Mouse (Mus musculus): ENCODE measurements around the gene Maml3. TPM values are rescaled to one million over a fixed set of nuclear protein-coding genes. Genes with fewer than 3 reads are reported as not detected.

Gene Maml3
- total RNA-seq, 2 experiments from 2014 or later, result 19.6 to 20.9 TPM

DNA sequence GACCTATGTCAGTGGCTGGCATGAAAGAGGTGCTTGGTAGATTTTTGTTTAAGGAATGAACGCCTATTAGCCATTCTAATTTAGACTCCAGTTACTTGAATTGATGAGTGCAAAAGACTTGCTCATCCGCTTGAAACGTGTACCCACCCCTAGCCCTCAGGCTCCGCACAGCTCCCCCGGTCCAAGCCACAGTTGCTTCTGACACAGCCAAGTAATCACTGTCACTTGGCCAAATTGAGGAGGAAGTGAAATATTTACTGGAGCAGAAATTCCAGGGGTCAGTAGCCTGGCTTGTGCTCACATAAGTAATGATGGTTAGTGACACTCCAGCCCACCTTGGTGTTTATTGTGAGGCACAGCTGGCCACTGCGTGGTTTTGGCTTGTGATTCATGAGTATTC, 308.0 kb downstream of the Maml3 start:
- no peak for DNase-seq (ENCODE audit: low spot score in 2 of 2)

DNA sequence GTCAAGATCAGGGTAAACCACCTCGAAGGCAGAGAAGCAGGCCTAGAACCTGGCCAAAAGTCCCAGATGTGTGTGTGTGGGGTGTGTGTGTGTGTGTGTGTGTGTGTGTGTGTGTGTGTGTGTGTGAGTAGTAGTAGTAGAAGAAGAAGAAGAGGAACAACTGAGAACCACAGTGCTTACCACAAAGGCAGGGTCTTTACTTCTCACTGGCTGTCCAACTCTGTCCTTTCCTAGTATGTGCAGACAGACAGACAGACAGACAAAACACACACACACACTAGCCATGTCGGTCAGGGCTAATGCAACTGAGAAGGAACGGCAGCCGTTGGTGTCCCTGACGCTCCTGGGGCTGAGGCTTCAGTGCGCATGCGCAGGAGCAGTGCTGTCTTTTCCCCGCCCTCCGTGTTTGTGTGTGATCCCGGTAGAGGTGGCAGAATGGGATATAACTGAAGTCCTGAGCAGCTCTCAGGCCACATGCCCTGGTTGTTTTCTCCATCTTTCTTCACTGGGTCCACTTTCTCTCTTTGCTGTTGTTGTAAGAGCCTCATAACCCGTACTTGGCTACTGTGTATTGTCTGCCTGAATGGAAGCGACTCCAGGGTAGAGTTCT, 308.6 kb downstream of the Maml3 start:
- DNase-seq (ENCODE audit: low spot score in 2 of 2), result no peak

DNA sequence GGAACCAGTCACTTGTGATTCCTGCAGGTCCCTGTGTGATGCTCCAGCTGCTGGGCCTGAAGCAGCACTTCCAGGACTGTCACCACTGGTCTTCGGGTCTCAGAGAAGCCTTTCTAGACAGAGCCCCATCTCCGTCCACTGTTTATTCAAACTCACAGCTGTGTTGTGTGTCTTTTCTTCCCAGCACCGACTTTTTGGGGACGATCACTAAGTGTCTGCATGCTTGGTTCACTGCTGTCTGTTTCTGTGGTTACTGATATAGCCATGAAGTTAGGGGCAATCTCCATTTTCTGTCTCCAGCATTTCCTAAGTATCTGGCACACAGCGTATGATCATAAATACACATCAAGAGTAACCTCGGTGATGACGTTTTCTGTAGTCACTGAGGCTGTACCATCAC, 313.3 kb downstream of the Maml3 start:
- no peak for DNase-seq (ENCODE audit: low spot score in 2 of 2)

DNA sequence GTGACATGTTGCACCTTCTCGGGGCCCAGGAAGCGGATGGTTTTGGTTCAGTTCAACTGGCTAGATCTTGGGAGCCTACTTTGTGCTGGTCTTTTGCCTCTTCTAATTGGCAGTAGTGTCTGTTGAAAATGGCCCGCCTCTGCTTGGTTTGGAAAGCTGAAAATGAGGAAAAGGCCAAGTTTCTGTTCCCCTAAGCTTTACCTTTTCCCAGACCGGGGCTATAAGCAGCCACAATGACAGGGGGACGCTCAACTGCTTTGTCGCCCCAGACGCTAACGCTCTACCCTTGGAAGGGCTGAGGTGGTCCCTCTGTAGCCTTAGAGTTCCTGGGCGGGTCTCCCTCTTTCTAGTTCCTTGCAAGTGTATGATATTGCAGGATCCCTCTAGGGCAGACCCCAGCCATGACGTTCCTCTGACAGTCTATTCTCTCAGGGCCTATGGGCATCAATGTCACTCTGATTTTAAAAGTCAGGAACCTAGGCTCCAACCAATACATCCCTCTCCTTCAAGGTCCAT, 315.4 kb downstream of the Maml3 start:
- DNase-seq (ENCODE audit: low spot score in 2 of 2), result no peak

DNA sequence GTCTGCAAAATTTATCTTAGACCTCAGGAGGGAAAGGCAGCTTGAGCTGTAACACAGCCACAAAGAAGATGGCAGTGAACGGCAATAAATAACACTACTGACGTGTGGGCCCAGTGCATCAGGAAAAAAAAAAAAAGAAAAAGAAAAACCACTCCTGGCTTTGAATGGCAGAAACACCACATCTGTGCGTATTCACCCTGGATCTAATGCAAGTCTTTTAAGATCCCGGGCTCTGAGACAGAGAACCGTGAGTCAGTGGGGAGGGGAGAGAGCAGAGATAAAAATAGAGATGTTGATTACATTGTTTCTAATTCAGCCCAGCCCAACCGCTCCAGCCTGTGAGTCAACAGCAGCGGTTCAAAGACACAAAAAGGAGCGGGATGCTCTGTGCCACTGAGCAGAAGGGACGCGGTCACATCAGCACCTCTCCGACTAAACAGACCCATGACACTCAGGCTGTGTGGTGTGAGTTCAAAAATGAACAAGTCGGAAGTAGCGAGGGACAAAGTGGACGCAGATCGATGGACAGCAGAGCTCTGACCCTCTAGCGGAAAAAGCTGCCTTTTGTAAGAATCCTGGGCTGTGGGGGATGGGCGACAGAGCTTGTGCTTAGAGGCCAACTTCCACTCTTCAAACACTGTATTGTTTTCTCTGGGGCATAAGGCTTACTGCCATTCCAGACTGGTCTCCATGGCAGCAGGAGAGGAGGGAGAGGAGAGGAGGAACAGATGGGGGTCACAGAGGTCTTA, 316.1 kb downstream of the Maml3 start:
- DNase-seq (ENCODE audit: low spot score in 2 of 2), result peak in 1 of 2 experiments; percentile 35

DNA sequence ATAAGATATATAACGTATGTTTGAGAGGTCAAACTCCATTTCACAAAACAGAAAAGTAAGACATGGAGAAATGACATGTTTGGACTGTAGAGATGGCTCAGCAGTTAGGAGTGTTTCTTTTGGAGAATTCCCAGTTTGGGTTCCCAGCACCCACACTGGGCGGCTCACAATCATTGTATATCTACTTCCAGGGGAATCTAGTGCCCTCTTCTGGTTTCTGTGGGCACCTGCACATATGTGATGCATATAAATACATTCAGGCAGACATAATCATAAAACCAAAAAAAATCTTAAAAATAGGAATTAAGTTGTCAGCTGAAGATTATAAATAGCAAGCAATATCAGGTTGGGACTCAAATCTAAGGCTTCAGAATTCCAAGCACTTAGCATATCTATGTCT, 316.9 kb downstream of the Maml3 start:
- DNase-seq (ENCODE audit: low spot score in 2 of 2), result no peak

DNA sequence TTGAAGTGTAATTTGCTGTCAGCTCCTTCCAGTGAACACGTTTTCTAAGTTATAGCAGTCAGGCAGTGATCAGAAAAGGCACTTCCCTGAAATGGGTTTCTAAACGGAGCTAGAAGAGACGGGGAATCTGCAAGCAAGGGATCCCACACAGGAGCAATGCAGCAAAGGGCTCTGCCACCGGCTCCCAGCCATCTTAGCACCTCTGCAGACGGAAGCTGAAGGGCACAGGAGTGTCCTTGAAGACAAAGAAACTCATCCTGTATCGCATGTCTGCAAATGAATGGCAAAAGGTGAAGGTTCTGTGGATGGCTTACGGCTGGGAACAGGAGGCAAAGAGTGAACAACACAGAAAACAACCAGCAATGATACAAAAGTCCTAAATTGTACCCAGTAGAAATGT, 319.1 kb downstream of the Maml3 start:
- no peak for DNase-seq (ENCODE audit: low spot score in 2 of 2)

DNA sequence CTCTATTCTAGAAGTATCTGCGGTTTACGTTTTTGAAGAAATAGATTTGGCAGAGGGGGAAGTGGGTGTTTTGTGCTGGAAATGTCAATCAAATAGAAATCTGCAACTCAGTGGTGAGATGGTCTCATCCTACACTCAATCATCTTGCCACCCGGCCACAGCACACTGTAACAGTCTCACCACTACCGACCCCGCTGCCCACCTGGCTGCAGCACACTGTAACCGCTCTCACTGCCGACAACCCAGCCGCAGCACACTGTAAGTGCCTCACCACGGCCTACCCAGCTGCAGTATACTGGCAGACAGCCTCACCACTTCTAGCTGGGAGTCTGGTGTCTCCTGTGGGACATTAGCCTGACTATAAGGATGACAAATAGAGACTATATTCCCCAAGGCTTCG, 322.7 kb downstream of the Maml3 start:
- DNase-seq (ENCODE audit: low spot score in 2 of 2), result no peak

DNA sequence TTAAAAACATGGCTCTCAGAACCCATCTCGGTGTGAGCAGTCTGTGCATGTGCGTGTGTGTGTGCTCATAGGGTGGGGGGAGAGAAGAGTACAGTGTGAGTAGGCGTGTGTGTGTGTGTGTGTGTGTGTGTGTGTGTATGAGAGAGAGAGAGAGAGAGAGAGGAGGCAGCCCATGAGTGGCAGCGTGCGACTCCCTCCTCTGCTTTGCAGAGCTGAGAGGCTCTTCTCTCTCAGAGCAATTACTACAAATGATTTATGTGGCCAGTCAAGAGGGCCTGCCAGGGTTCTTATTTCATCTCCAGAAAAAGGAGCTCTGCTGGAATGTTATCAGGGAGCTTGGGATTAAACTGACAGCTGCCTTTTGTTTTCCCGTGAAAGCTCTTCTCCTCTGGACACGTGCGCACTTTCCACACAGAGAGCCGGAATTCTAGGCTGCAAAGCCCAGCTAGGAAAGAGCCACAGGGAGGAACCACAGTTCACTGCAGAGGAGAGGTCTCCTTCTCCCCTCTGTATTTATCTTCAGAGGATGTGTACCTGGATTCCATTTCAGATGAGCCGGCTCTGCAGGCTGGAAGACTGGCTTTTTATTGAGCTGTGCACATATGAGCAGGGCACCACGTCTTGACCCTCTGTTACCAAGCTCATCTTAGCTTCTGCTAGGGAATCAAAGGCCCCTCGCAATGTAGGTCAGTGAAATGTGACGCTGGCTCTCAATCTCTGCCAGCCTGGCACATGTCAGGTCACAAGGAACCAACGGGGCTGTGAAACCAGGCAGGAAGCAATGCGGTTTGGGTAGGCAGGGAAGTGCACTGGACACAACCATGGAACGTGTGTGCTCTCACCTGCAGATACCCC, 325.9 kb downstream of the Maml3 start:
- DNase-seq (ENCODE audit: low spot score in 2 of 2), result no peak

DNA sequence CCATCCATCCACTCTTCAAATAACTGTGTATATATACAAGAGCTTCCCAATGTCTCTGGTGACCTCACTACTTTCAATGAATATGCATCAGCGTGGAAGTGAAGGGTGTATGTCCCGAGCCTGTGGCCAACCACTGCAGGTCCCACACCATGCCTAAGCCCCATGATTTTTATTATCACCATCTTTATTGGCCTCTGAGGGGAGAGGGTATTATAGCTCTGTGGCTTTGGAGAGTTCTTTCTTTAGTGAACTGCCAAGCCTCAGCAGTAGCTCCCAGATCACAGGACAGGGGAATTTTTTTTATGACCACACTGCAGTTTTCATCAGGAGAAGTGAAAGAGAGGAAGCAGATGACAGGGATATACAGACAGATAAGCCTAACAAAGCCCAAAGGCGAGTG, 326.7 kb downstream of the Maml3 start:
- DNase-seq (ENCODE audit: low spot score in 2 of 2), result no peak

DNA sequence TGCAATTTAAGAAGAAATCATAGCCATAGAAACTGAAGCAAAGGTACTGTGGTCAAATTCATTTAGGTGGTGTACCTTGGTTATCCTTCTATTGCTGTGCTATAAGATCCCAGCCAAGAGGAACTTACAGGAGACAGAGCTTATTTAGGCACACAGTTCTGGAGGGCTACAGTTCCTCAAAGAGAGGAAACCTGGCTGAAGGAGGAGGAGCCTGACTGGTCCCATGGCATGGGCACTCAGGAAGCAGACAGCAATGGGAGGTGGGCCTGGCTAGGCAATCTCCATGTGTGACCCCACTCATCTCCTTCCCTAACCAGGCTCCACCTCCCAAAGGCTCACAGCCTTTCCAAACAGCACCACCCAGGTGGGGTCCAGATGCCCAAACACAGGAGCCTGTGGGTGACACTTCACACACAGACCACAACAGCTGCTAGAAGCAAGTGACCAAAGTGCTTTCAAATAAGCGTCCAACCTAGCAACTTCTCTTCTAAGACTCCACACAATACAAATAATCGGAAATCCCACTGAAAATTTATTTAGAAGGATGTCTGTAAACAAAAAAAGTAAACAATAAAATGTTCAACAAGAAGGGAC, 328.8 kb downstream of the Maml3 start:
- no peak for DNase-seq (ENCODE audit: low spot score in 2 of 2)

DNA sequence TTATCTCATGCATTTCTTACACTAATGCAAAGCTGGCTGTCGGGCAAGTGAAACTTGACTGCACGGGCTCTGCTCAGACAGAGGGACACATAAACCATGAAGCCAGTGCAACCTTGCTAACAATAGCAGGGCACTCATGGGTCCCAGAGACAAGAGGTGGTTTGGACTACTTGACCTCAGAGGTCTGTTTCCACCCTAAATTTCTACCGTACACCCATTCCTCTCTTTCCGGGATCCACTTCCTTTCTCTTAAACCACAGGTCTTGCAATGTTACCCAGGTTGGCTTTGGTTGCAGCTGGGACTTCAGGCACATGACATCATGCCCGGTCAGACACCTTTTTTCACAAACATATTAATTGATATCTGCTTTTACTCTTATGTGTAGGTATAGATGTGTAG, 331.3 kb downstream of the Maml3 start:
- no peak for DNase-seq (ENCODE audit: low spot score in 2 of 2)

DNA sequence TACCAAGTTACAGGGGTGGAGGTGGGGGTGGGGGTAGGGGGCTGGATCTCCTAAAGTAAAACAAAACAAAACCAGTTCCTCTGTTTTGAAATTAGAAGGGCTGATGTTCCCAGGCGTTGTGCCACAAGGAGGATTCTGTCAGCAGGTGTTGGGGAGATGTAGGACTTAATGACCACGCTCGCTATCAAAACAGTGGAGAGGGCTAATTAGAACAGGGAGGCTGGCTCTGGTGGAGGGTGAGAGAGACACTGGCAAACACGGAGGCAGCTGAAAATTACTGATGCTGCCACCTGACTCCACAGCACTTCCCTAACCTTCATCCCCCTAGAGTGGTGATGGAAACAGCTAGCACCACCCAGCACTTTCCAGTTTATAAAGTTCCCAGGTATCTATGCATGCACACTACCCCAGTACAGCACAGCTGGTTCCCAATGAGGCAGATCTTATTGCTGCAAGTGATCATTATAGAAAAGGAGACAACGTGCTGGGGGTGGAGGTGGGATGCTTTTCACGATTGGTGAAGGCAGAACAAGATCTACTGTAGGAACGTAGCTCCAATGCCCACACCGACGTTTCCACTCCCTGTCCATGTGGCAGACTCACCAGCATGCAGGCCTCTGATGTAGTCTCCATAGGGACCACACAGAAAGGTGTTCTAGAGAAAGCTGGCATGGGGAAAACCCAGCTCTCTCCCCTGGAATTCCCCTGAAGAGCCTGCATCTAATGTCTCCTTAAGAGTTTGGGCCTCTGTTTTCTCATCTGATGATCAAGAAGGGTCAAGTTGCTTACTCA, 332.8 kb downstream of the Maml3 start:
- DNase-seq (ENCODE audit: low spot score in 2 of 2), result no peak

DNA sequence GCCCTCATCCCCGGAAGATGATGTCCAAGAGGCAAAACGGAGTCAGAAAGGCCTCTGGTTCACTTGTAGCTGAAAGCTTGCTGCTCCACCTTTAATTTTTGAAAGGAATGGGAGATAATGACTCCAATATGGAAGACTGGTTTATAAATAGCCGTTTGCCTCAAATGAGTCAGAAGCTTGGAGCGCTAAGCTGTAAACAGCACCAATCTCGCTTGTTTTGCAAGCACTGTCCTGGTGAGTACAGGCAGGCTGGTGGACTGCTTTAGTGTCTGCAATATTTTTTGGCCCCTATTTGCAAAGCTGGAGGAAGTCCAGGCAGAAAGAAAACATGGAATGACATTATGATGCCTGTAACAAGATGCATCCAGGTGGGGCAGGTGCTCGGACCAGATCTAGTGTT, 335.7 kb downstream of the Maml3 start:
- no peak for DNase-seq (ENCODE audit: low spot score in 2 of 2)

DNA sequence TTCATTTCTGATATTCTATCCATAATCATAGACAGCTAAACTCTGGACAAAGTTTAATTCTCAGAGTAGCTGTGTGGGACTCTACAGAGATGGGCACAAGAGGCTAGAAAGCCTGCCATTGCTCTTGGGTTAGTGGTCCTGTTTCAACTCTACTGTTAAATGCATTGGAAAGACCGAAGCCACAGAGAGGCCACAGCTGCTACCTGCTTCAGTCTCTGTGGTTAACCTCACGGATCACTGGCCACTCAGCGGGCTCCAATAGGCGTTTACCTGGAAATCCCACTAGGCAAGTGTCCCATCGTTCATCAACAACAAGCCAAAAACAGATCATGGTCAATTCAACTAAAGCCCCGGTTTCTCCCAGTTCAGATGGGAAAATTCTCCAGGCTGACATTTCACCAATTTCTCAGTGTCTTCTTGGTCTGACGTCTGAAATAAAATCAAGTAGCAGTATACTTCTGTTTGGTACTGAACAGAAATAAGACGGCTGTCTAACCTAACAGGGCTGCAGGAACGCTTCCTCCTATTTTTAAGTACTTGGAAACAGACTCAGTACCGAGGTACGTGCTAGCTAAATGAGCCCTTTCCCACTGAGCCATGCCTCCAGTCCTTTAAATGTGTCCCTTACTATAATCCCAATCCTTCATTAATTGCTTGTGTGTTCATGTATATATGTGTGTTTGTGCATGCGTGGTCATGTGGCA, 339.5 kb downstream of the Maml3 start:
- no peak for DNase-seq (ENCODE audit: low spot score in 2 of 2)

DNA sequence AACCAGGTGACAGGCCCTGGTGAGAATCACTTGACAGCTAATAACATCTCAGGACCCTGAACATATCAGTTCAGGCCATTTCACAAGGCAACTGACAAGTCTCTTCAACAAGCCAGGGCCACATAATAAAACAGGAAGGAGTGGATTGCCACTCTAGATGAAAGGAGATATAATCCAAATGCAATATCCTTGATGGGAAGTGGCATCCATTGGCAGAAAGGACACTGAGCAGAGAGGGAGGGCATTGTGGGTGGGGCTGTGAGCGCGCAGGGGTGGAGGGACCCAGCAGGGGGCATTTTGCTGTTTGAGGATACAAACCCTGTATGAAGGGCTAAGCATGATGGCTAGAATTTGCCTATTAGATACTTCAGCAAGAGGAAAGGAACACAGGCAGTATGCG, 340.7 kb downstream of the Maml3 start:
- DNase-seq (ENCODE audit: low spot score in 2 of 2), result no peak

DNA sequence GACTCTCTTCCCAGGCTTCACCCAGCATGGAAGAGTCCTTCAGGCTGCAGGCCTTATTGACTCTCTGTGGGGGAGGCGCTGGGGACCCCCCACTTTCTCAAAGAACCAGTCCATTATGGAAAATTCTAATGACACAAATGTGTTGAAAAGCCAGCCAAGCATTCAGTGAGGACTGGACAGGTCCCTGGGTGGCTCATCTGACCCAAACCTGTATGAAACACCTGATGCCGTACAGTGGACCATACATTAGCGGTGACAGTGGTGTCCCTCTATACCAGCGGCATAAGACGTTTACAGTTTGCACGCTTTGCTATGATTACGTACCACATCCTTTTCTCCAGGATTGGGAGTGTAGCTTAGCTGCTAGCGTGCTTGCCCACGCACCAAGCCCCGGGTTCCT, 342.0 kb downstream of the Maml3 start:
- no peak for DNase-seq (ENCODE audit: low spot score in 2 of 2)

DNA sequence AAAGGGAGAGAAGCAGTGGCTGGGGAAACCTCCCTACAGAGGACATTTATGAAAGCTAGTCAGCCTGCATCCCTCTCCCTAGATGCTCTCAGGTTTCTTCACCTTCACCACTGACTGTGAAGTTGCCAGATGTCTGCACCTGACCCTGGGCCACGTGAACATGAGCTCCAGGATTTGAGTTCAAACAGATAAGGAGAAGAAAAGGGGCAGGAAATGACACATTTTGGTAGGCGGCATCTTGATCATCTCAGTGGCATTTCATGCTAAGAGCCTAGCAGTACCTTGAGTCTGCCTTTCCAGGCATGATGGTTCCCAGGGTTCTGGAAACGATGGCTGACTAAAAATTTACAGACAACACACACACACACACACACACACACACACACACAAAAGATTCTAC, 345.3 kb downstream of the Maml3 start:
- no peak for DNase-seq (ENCODE audit: low spot score in 2 of 2)

DNA sequence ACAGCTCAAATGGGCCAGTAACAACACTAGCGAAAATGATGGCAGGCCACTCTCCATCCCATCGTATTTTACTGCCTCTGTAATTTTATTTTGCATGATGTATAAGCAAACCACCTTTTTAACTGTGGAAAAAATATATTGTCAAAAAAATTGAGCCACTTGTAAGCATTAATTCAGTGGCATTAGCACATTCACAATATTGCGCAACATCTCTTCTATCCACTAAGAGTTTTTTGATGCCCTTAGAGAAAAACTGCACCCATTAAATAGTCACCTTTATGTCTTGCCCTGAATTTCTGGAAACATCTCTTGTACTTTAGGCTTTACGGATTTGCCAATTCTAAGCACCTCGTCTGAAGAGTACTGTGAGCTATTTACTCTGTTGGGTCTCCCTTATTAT, 347.8 kb downstream of the Maml3 start:
- no peak for DNase-seq (ENCODE audit: low spot score in 2 of 2)

DNA sequence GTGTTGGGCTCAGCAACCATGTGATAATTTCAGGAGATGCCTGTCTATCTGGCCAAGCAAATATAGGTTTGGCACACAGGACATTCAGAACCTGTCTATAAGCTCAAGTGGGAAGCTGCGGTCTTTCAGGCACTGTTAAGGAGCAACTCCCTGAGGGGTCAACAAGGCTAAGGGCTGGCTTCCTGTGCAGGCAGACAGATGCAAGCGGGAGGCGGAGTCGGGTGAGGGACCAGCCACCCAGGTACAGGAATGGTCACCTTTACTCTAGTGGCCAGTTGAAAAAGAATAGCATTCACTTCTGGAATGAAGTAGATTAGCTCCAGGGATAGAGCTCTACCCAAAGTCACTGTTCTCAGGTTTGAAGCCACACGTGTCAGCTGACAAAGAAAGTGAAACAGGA, 348.6 kb downstream of the Maml3 start:
- DNase-seq (ENCODE audit: low spot score in 2 of 2), result no peak
